9 mouse cellular contexts compared by ENCODE assay signal in genomic region chr5:4834819-4835480, GRCm38 (mm10).
A peak's percentile ranks its signal among the peaks of the same experiment; 100 is the strongest.
DNase-seq lines count a peak whose midpoint lies in the region; ATAC-seq lines count a peak whose summit lies in the region.
"Had no signal": no experiment of that assay in that cellular context is flagged by ENCODE, and none has a peak within 500 bp of the region (broad histone marks: within the 10 kb centered on the region; RNA-seq: fewer than 3 reads in every experiment).

No protein-coding gene starts in this region.

- peak; percentile 89 for DNase-seq in embryo, embryonic 10 days (ENCODE audit: low spot score)
- DNase-seq in cerebellum, postnatal 14 days, result no peak
- DNase-seq in gastrocnemius, postnatal 25 days, result no peak
- no peak for DNase-seq in adrenal gland, adult 2 months
- DNase-seq in frontal cortex, adult 2 months (ENCODE audit: extremely low spot score in 1 of 2, low spot score in 1 of 2), result no peak

- H3K4me3 ChIP-seq in forebrain, embryonic 13.5 days, result no peak overlapping the region
- H3K4me3 ChIP-seq in kidney, embryonic 14.5 days (ENCODE audit: low read length), result no peak overlapping the region
- H3K4me3 ChIP-seq in midbrain, embryonic 13.5 days (replicated peaks), result no peak overlapping the region
- H3K4me3 ChIP-seq: erythroblast, embryonic 14.5 days had no signal

- H3K36me3 ChIP-seq in forebrain, embryonic 13.5 days (ENCODE audit: poor library complexity, severe bottlenecking), result no peaks in the 10 kb centered on the region
- no peaks in the 10 kb centered on the region for H3K36me3 ChIP-seq in kidney, embryonic 14.5 days (ENCODE audit: control insufficient read depth, insufficient read depth, low read length)
- no peaks in the 10 kb centered on the region for H3K36me3 ChIP-seq in midbrain, embryonic 13.5 days

- no peak overlapping the region for H3K9ac ChIP-seq in forebrain, embryonic 13.5 days
- H3K9ac ChIP-seq in kidney, embryonic 14.5 days (ENCODE audit: low read depth, low read length), result no peak overlapping the region
- H3K9ac ChIP-seq in midbrain, embryonic 13.5 days (replicated peaks), result no peak overlapping the region

- peaks cover 18% of the 10 kb centered on the region for H3K4me1 ChIP-seq in forebrain, embryonic 13.5 days
- H3K4me1 ChIP-seq in kidney, embryonic 14.5 days (ENCODE audit: control insufficient read depth, insufficient read depth, low read length), result peaks cover 12% of the 10 kb centered on the region
- peaks cover 25% of the 10 kb centered on the region for H3K4me1 ChIP-seq in midbrain, embryonic 13.5 days (replicated peaks)

- 18% methylated on average over 13 of the region's 13 CpGs for WGBS in forebrain, embryonic 13.5 days
- WGBS in kidney, embryonic 14.5 days, result 14% methylated on average over 13 of the region's 13 CpGs
- WGBS in midbrain, embryonic 13.5 days, result 11% methylated on average over 13 of the region's 13 CpGs

- no peak overlapping the region for H3K4me2 ChIP-seq in forebrain, embryonic 13.5 days
- no peak overlapping the region for H3K4me2 ChIP-seq in kidney, embryonic 14.5 days (replicated peaks; ENCODE audit: low read depth, low read length)
- no peak overlapping the region for H3K4me2 ChIP-seq in midbrain, embryonic 13.5 days (replicated peaks)

- H3K27me3 ChIP-seq in forebrain, embryonic 13.5 days, result no peaks in the 10 kb centered on the region
- no peaks in the 10 kb centered on the region for H3K27me3 ChIP-seq in kidney, embryonic 14.5 days (ENCODE audit: control insufficient read depth, insufficient read depth, low read length)
- H3K27me3 ChIP-seq in midbrain, embryonic 13.5 days, result no peaks in the 10 kb centered on the region

- ATAC-seq in forebrain, embryonic 13.5 days, result peak; percentile 85
- peak; percentile 91 for ATAC-seq in kidney, embryonic 14.5 days (ENCODE audit: low FRiP score, low TSS enrichment)
- ATAC-seq in midbrain, embryonic 13.5 days, result peak; percentile 90

- H3K27ac ChIP-seq in forebrain, embryonic 13.5 days, result peak overlapping the region; percentile 64
- H3K27ac ChIP-seq in kidney, embryonic 14.5 days (ENCODE audit: low read depth, low read length), result peak overlapping the region; percentile 69; the same call in 1 of the 2 replicates
- peak overlapping the region; percentile 75 for H3K27ac ChIP-seq in midbrain, embryonic 13.5 days

- no peaks in the 10 kb centered on the region for H3K9me3 ChIP-seq in forebrain, embryonic 13.5 days (replicated peaks)
- no peaks in the 10 kb centered on the region for H3K9me3 ChIP-seq in kidney, embryonic 14.5 days (ENCODE audit: control insufficient read depth, low read length)
- no peaks in the 10 kb centered on the region for H3K9me3 ChIP-seq in midbrain, embryonic 13.5 days
